Mouse (Mus musculus) kidney, embryonic 14.5 days (tissue): ENCODE results near the gene Tmem262. TPM values are rescaled to one million over a fixed set of nuclear protein-coding genes. Genes with fewer than 3 reads are reported as not detected.

Experiments used
- ATAC-seq: fragments of 200-750 bp; cut with Nextera tagmentation; 2 replicates; pipeline ENCODE4 v1.8.0; 2017; ENCODE audit warnings: moderate number of reproducible peaks, mild to moderate bottlenecking, moderate TSS enrichment, moderate library complexity; ENCODE audit not compliant: low FRiP score, low TSS enrichment
- H3K27ac ChIP-seq: fragments of 300-500 bp; sonication (generic); 2 replicates; pipeline ENCODE4 v1.5.1; 2014; ENCODE audit warnings: low read depth, mild to moderate bottlenecking, low read length, moderate library complexity, mixed read lengths
- H3K27me3 ChIP-seq: fragments of 300-500 bp; sonication (generic); 2 replicates; pipeline ENCODE4 v1.6.1; 2014; ENCODE audit warnings: mild to moderate bottlenecking, low read length; ENCODE audit not compliant: control insufficient read depth, insufficient read depth
- H3K36me3 ChIP-seq: fragments of 300-500 bp; sonication (generic); 2 replicates; pipeline ENCODE4 v1.6.1; 2014; ENCODE audit warnings: low read length, mixed read lengths; ENCODE audit not compliant: control insufficient read depth, insufficient read depth
- H3K4me1 ChIP-seq: fragments of 300-500 bp; sonication (generic); 2 replicates; pipeline ENCODE4 v1.6.1; 2014; ENCODE audit warnings: low read length, mixed read lengths; ENCODE audit not compliant: control insufficient read depth, insufficient read depth
- H3K4me2 ChIP-seq: fragments of 300-500 bp; sonication (generic); replicated peaks from 2 replicates; pipeline ENCODE4 v1.6.1; 2014; ENCODE audit warnings: low read depth, mild to moderate bottlenecking, low read length
- H3K4me3 ChIP-seq: fragments of 300-500 bp; sonication (generic); 2 replicates; pipeline ENCODE4 v1.5.1; 2014; ENCODE audit warnings: mild to moderate bottlenecking, low read length
- H3K9ac ChIP-seq: fragments of 300-500 bp; sonication (generic); 2 replicates; pipeline ENCODE4 v1.6.1; 2014; ENCODE audit warnings: low read depth, mild to moderate bottlenecking, low read length, moderate library complexity
- H3K9me3 ChIP-seq: fragments of 300-500 bp; sonication (generic); 2 replicates; pipeline ENCODE4 v1.6.1; 2016; ENCODE audit warnings: low read length; ENCODE audit not compliant: control insufficient read depth
- WGBS: fragments of 180-500 bp; shearing (Covaris S2); extraction: QIAGEN DNeasy Blood & Tissue Kit; methylation state at CpG from one replicate; pipeline ENCODE4 v1.1.7; 2014; 5-methylcytosine and 5-hydroxymethylcytosine counted together
- polyA plus RNA-seq: library from polyadenylated mRNA; unstranded; fragments of >200 nt; fragmentation: Nextera tagmentation; extraction: Ambion mirVana; gene quantifications from 2 replicates; pipeline ENCODE4 v1.2.1, GENCODE M21; 2014

Gene Tmem262
- polyA plus RNA-seq, 1 experiment from 2014 or later: not detected

DNA sequence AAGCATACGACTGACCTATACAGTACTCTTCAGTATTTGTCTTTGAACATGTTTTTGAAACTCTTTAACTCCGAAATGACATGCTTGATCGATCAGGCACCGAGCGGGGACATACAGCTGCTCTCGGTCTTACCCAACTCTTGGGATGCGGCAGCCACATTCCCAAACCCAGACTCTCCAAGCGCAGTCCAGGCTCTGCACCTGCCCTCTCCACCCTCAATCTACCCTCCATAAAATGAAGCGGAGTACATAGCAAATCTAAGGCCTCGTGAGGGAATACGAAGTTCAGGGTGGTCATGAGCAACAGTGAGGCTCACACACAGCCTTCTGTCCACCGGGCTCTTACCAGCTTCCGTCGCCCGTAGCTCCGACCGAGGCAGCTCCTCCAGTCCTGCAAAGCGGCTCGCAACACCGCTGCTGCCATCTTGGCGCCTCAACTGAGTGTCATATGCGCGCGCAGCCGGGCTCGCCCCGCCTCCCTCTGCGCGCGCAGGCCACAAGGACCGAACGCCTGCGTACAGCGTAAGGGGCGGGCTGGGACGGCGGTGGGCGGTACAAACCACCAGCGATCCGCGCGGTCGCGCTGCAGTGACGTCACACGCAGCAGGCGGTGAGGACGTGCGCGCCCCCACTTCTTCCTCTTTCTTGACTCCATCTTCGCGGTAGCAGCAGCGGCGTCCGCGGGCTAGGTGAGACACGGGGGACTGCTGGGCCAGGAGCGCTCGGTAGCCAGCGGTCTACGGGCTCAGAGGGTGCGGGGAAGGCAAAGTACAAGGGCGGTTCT lies 22.3 kb upstream of the Tmem262 start, which contains the start of the genes Mrpl49 and Fau:
Mrpl49 (minus strand) TSS at position 473 of the 784 bp plus-strand sequence.
Fau (plus strand) TSS at position 532 of the 784 bp plus-strand sequence.
- peak; percentile 87 for ATAC-seq
- Histone ChIP-seq H3K9ac (peak within 1 kb of the TSS; percentile 88), H3K9me3 (no peaks in the 10 kb centered on the region), H3K4me2 (peak within 1 kb of the TSS; percentile 84), H3K4me1 (peaks cover 14% of the 10 kb centered on the region), H3K36me3 (peaks cover 51% of the 10 kb centered on the region), H3K4me3 (peak within 1 kb of the TSS; percentile 82), H3K27me3 (no peaks in the 10 kb centered on the region), H3K27ac (peak within 1 kb of the TSS; percentile 63)
- under 1% methylated on average over 58 of the region's 63 CpGs for WGBS

DNA sequence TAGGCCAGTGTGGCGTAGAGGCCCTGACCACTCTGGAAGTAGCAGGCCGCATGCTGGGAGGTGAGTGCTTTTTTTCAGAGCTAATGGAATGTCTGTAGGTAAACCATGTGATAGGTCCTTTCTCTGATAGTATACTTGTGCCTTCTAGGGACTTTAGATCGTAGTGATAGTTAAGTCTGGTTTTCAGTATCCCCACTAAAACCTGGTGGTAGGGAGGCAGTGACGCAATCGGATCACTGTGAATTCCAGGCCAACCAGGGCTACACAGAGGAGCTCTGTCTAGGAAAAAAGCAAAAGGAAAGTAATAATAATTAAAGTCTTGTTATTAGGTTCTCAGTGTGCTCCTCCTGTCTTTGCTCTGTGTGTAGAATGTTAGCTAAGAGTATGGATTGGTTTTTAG lies 21.3 kb upstream of the Tmem262 start:
- Histone ChIP-seq H3K4me1 (peaks cover 15% of the 10 kb centered on the region), H3K4me2 (peak overlapping the region; percentile 84), H3K9me3 (no peaks in the 10 kb centered on the region), H3K4me3 (peak overlapping the region; percentile 82), H3K27me3 (no peaks in the 10 kb centered on the region), H3K27ac (peak overlapping the region; percentile 63; the same call in 1 of the 2 replicates), H3K36me3 (peaks cover 41% of the 10 kb centered on the region), H3K9ac (peak overlapping the region; percentile 88)
- 33% methylated on average over 5 of the region's 5 CpGs for WGBS
- no peak for ATAC-seq

GRCm38 (mm10) chr19:6058966-6059365 lies 20.9 kb upstream of the Tmem262 start:
- peak overlapping the region; percentile 88 for H3K9ac ChIP-seq
- H3K27ac ChIP-seq: no peak overlapping the region
- no peaks in the 10 kb centered on the region for H3K27me3 ChIP-seq
- peaks cover 15% of the 10 kb centered on the region for H3K4me1 ChIP-seq
- ATAC-seq: no peak
- H3K9me3 ChIP-seq: no peaks in the 10 kb centered on the region
- 83% methylated on average over 5 of the region's 5 CpGs for WGBS
- peak overlapping the region; percentile 82 for H3K4me3 ChIP-seq
- peaks cover 36% of the 10 kb centered on the region for H3K36me3 ChIP-seq
- peak overlapping the region; percentile 84 for H3K4me2 ChIP-seq

- Histone ChIP-seq H3K4me3 (peak within 1 kb of the TSS; percentile 90), H3K9ac (peak within 1 kb of the TSS; percentile 95), H3K4me1 (peaks cover 16% of the 10 kb centered on the region), H3K9me3 (no peaks in the 10 kb centered on the region), H3K27ac (peak within 1 kb of the TSS; percentile 96), H3K36me3 (peaks cover 17% of the 10 kb centered on the region), H3K27me3 (no peaks in the 10 kb centered on the region), H3K4me2 (peak within 1 kb of the TSS; percentile 100)
- ATAC-seq: peak; percentile 63
- under 1% methylated on average over 58 of the region's 58 CpGs for WGBS
Measured at GRCm38 (mm10) chr19:6061021-6061533, 18.8 kb upstream of the Tmem262 start, which contains the start of gene Znhit2. Gene Znhit2 (plus strand): TSS chr19:6061192.

DNA sequence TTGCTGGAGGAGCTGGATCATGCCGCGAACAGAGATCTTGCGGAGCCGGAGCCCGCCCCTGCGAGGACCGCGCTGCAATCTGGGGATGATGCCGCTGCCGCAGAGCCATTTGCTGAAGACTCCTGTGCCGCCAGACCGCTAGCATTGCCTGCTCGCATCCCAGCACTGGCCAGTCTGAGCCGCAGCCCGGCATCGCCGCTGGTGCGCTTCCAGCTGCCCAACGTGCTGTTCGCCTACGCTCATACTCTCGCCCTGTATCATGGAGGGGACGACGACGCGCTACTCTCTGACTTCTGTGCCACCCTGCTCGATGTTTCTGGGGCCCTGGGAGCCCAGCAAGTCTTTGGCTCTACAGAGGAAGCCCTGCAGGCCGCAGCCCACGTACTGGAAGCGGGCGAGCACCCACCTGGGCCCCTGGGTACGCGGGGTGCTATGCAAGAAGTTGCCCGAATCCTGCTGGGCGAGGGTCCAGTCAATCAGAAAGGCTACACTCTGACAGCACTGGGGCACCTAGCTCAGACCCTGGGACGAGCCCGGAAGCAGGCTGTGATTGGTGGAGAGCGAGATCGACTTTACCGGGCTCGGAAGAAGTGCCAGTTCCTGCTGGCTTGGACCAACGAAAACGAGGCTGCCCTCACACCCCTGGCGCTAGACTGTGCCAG lies 18.1 kb upstream of the Tmem262 start:
- H3K4me2 ChIP-seq: peak overlapping the region; percentile 100
- no peak for ATAC-seq
- peak overlapping the region; percentile 96 for H3K27ac ChIP-seq
- H3K9ac ChIP-seq: peak overlapping the region; percentile 95
- no peaks in the 10 kb centered on the region for H3K9me3 ChIP-seq
- no peaks in the 10 kb centered on the region for H3K27me3 ChIP-seq
- 1% methylated on average over 44 of the region's 44 CpGs for WGBS
- H3K36me3 ChIP-seq: peaks cover 15% of the 10 kb centered on the region
- peak overlapping the region; percentile 90 for H3K4me3 ChIP-seq
- H3K4me1 ChIP-seq: peaks cover 19% of the 10 kb centered on the region

GRCm38 (mm10) chr19:6062418-6062817 lies 17.4 kb upstream of the Tmem262 start:
- 50% methylated on average over 5 of the region's 5 CpGs for WGBS
- no peak for ATAC-seq
- no peaks in the 10 kb centered on the region for H3K9me3 ChIP-seq
- no peaks in the 10 kb centered on the region for H3K27me3 ChIP-seq
- H3K36me3 ChIP-seq: peaks cover 15% of the 10 kb centered on the region
- peak overlapping the region; percentile 90 for H3K4me3 ChIP-seq
- peak overlapping the region; percentile 100 for H3K4me2 ChIP-seq
- peak overlapping the region; percentile 95 for H3K9ac ChIP-seq
- peaks cover 21% of the 10 kb centered on the region for H3K4me1 ChIP-seq
- H3K27ac ChIP-seq: 0 out of 2 replicates have a peak overlapping the region, but pooled peaks have one; percentile 96

- ATAC-seq: no peak
- H3K36me3 ChIP-seq: peaks cover 15% of the 10 kb centered on the region
- no peak overlapping the region for H3K27ac ChIP-seq
- H3K9me3 ChIP-seq: no peaks in the 10 kb centered on the region
- H3K4me2 ChIP-seq: no peak overlapping the region
- no peak overlapping the region for H3K4me3 ChIP-seq
- no peak overlapping the region for H3K9ac ChIP-seq
- peaks cover 25% of the 10 kb centered on the region for H3K4me1 ChIP-seq
- H3K27me3 ChIP-seq: no peaks in the 10 kb centered on the region
- WGBS: 87% methylated on average over 6 of the region's 6 CpGs
Measured at GRCm38 (mm10) chr19:6063081-6063480, 16.8 kb upstream of the Tmem262 start.

DNA sequence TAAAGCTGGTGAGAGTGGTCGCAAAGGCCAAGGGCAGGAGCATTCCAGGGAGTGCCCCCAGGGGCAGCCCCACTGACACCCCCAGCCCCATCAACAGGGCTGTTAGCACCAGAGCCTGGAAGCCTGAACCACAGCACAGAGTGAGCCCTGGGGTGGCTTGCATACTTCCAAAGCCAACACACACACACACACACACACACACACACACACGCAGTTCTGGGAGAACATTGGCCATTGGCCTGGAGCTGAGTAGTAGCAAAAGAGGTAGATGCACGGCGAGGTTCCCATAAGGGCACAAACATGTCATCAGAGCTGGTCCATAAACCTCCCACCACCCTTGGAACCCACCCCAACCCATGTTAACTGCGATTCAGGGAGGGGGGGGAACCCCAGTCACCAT lies 13.3 kb upstream of the Tmem262 start:
- 35% methylated on average over 5 of the region's 5 CpGs for WGBS
- Histone ChIP-seq H3K9ac (peak overlapping the region; percentile 66), H3K27ac (peak overlapping the region; percentile 85; the same call in 1 of the 2 replicates)

More for the DNA sequence above, 13.3 kb upstream of the Tmem262 start:
- Histone ChIP-seq H3K4me2 (peak overlapping the region; percentile 93), H3K4me1 (peaks cover 27% of the 10 kb centered on the region), H3K4me3 (peak overlapping the region; percentile 51), H3K9me3 (no peaks in the 10 kb centered on the region), H3K27me3 (no peaks in the 10 kb centered on the region), H3K36me3 (peaks cover 31% of the 10 kb centered on the region)
- no peak for ATAC-seq
